Mouse (Mus musculus): ENCODE results near the gene Sost.

DNA sequence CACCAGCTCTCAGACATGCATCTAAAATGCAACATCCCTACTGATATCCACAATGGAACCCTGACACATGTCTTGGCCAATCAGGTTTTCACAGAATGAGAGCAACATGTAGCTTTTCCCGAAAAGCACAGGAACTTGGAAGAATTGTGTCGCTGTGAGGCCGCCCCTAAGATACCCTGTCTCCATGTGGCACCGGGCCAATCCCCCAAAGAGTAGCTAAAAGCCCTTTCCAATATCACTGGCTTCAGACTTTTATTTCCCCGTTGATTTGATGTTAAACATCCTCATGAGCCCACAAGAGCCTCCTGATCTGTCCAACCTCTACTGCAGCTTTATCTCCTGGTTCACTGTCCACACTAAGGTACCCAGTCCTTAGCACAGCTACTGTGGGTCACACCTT, 39.9 kb upstream of the Sost start:
- TF ChIP-seq CTCF (IDR thresholded peaks at IDR 0.05; ENCODE audit: borderline replicate concordance, insufficient read depth, low read length) (no peak), POLR2A (IDR thresholded peaks at IDR 0.05; ENCODE audit: low read depth, low read length) (no peak)
